Mouse (Mus musculus) heart, postnatal 0 days (tissue): ENCODE measurements around the gene Dyrk1a. TPM values are rescaled to one million over a fixed set of nuclear protein-coding genes. Genes with fewer than 3 reads are reported as not detected.

ENCODE experiments used
- ATAC-seq: fragments of 200-750 bp; cut with Nextera tagmentation; 2 replicates; pipeline ENCODE4 v1.8.0; 2017; ENCODE audit warnings: low read depth, moderate number of reproducible peaks, moderate library complexity; ENCODE audit not compliant: insufficient read depth
- DNase-seq: peaks from one replicate; pipeline ENCODE4 v3.0.0-alpha.2; 2016; ENCODE audit warnings: low spot score
- H3K27ac ChIP-seq: fragments of 300-500 bp; sonication (generic); 2 replicates; pipeline ENCODE4 v1.5.1; 2014; ENCODE audit warnings: low read depth, mild to moderate bottlenecking
- H3K27me3 ChIP-seq: fragments of 300-500 bp; sonication (generic); 2 replicates; pipeline ENCODE4 v1.6.1; 2014; ENCODE audit warnings: low read length, mixed read lengths; ENCODE audit not compliant: control insufficient read depth, insufficient read depth
- H3K36me3 ChIP-seq: fragments of 300-500 bp; sonication (generic); replicated peaks from 2 replicates; pipeline ENCODE4 v1.6.1; 2014; ENCODE audit warnings: low read length, mixed read lengths; ENCODE audit not compliant: control insufficient read depth, insufficient read depth
- H3K4me1 ChIP-seq: fragments of 300-500 bp; sonication (generic); 2 replicates; pipeline ENCODE4 v1.6.1; 2014; ENCODE audit warnings: antibody characterized with exemption; ENCODE audit not compliant: control insufficient read depth, insufficient read depth
- H3K4me2 ChIP-seq: fragments of 300-500 bp; sonication (generic); 2 replicates; pipeline ENCODE4 v1.6.1; 2014; ENCODE audit warnings: low read depth, mild to moderate bottlenecking, low read length, moderate library complexity
- H3K4me3 ChIP-seq: fragments of 300-500 bp; sonication (generic); 2 replicates; pipeline ENCODE4 v1.5.1; 2014; ENCODE audit warnings: low read depth, low read length
- H3K9ac ChIP-seq: fragments of 300-500 bp; sonication (generic); replicated peaks from 2 replicates; pipeline ENCODE4 v1.6.1; 2014; ENCODE audit warnings: low read depth, low read length, mixed read lengths
- H3K9me3 ChIP-seq: fragments of 300-500 bp; sonication (generic); replicated peaks from 2 replicates; pipeline ENCODE4 v1.6.1; 2016; ENCODE audit warnings: low read length; ENCODE audit not compliant: control insufficient read depth
- CTCF ChIP-seq: IDR thresholded peaks from 2 replicates; pipeline ENCODE4 v1.5.1; 2016; ENCODE audit warnings: antibody characterized with exemption, control low read depth, low read depth
- EP300 ChIP-seq: IDR thresholded peaks from 2 replicates; pipeline ENCODE4 v1.6.1; 2016; ENCODE audit warnings: antibody characterized with exemption, low read depth
- WGBS: fragments of 180-500 bp; shearing (Covaris S2); extraction: QIAGEN DNeasy Blood & Tissue Kit; methylation state at CpG from one replicate; pipeline ENCODE4 v1.1.7; 2014; 5-methylcytosine and 5-hydroxymethylcytosine counted together
- polyA plus RNA-seq: library from polyadenylated mRNA; unstranded; fragments of >200 nt; fragmentation: Nextera tagmentation; extraction: Ambion mirVana; gene quantifications from 2 replicates; pipeline ENCODE4 v1.2.1, GENCODE M21; 2015
- total RNA-seq: library from RNA; depleted of rRNA; stranded (reverse); fragments of >200 nt; gene quantifications from 2 replicates; pipeline ENCODE4 v1.2.3, GENCODE M21; 2014; ENCODE audit warnings: low replicate concordance

Gene Dyrk1a
- total and polyA plus RNA-seq, 2 experiments from 2014 or later: 7.7 to 55.2 TPM

DNA sequence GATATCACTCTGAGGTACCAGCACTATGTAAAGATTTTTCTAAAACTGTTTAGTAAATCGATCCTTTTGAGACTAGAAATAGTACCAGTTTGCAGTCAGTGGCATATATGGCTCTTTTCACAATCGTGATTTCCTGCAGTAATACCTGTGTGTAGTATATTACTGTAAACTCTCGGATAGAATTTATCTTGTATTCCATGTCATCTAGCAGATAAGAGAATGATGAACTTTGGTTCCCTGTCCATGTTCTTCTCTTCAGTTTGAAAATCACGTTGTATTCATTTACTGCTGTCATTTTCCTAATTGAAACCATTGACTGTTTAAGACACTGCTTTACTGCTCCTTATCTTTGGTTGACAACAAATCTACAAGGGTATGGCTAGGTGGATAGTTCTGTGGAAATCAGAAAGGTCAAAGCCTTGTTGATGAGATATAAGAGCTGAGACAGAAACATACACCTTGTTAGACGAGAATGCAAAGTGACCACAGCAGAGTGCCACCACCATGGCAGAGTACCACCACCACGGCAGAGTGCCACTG lies 62.7 kb downstream of the Dyrk1a start:
- H3K4me1 ChIP-seq: peaks cover 22% of the 10 kb centered on the region
- no peak overlapping the region for H3K9ac ChIP-seq
- H3K9me3 ChIP-seq: no peaks in the 10 kb centered on the region
- H3K36me3 ChIP-seq: no peaks in the 10 kb centered on the region
- ATAC-seq (no peak), DNase-seq (no peak)
- H3K4me2 ChIP-seq: no peak overlapping the region; the same call in 1 of the 2 replicates
- no peaks in the 10 kb centered on the region for H3K27me3 ChIP-seq
- no peak for TF ChIP-seq CTCF
- 66% methylated on average over 6 of the region's 6 CpGs for WGBS
- H3K27ac ChIP-seq: peak overlapping the region; percentile 17; the same call in 1 of the 2 replicates
- no peak overlapping the region for H3K4me3 ChIP-seq

DNA sequence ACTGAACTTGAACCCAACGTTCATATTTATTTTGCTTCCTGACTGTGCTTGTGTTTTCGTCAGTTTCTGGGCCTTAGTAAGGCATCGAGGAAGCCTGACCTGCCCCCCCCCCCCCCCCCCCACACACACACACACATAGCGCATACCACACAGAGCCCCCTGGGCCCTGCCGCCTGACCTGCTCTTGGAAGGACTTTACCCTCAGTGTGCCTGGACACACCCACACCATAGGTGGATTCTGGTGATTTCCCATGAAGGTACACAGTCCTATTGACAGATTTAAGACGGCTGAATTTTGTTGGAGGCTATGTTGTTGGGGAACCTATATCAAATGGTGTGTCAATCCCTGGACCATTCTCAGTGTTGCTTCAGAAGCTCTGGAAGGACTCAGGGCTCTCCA lies 63.2 kb downstream of the Dyrk1a start:
- no peak for DNase-seq
- Histone ChIP-seq H3K4me3 (no peak overlapping the region), H3K4me1 (peaks cover 24% of the 10 kb centered on the region), H3K9ac (no peak overlapping the region), H3K27ac (no peak overlapping the region), H3K27me3 (no peaks in the 10 kb centered on the region), H3K36me3 (no peaks in the 10 kb centered on the region), H3K4me2 (no peak overlapping the region), H3K9me3 (no peaks in the 10 kb centered on the region)
- WGBS: 60% methylated on average over 6 of the region's 6 CpGs
- no peak for TF ChIP-seq CTCF
- TF ChIP-seq EP300: no peak
- ATAC-seq: peak; percentile 30; the same call in 1 of the 2 replicates

DNA sequence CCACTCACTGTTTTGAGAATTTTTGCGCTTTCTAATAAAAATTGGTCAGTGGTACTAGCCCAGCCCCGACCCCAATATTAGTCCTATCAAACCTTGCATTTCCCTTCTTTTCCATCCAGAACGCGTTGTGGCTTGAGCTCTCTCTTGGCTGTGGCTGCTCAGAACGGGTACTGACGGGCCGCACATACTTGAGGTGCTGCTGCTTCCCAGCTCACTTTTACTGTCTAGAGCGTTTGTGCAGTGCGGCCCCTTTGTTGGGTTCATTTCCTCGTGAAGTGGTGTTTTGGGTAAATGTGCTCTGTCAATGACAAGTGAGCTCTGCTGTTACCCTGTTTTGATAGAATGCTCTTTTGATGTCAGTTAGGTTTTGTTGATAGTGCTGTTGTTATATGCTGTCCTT lies 67.6 kb downstream of the Dyrk1a start:
- H3K27me3 ChIP-seq: no peaks in the 10 kb centered on the region
- no peaks in the 10 kb centered on the region for H3K9me3 ChIP-seq
- DNase-seq: no peak
- no peak for TF ChIP-seq CTCF
- no peak for TF ChIP-seq EP300
- H3K4me2 ChIP-seq: no peak overlapping the region
- no peaks in the 10 kb centered on the region; the same call in 1 of the 2 replicates for H3K36me3 ChIP-seq
- no peak for ATAC-seq
- 44% methylated on average over 10 of the region's 10 CpGs for WGBS
- no peak overlapping the region for H3K9ac ChIP-seq
- no peak overlapping the region for H3K4me3 ChIP-seq
- no peak overlapping the region for H3K27ac ChIP-seq
- peaks cover 15% of the 10 kb centered on the region for H3K4me1 ChIP-seq

DNA sequence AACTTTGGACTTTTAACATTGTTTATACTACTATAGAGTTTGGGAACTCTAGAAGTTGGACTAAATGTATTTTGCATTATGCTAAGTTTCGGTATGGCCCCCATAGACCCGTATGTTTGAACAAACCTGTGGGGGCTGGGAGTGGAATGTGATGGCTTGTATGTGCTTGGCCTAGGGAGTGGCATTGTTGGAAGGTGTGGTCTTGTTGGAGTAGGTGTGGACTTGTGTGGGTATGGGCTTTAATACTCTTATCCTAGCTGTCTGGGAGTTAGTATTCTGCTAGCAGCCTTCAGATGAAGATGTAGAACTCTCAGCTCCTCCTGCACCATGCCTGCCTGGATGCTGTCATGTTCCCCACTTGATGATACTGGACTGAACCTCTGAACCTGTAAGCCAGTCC lies 72.0 kb downstream of the Dyrk1a start:
- Histone ChIP-seq H3K9ac (no peak overlapping the region), H3K9me3 (no peaks in the 10 kb centered on the region), H3K27ac (no peak overlapping the region), H3K4me2 (no peak overlapping the region), H3K36me3 (no peaks in the 10 kb centered on the region; the same call in 1 of the 2 replicates), H3K4me3 (no peak overlapping the region), H3K4me1 (peaks cover 19% of the 10 kb centered on the region), H3K27me3 (no peaks in the 10 kb centered on the region)
- ATAC-seq: no peak
- WGBS: 98% methylated on average over 2 of the region's 2 CpGs
- no peak for TF ChIP-seq CTCF
- no peak for TF ChIP-seq EP300
- no peak for DNase-seq

DNA sequence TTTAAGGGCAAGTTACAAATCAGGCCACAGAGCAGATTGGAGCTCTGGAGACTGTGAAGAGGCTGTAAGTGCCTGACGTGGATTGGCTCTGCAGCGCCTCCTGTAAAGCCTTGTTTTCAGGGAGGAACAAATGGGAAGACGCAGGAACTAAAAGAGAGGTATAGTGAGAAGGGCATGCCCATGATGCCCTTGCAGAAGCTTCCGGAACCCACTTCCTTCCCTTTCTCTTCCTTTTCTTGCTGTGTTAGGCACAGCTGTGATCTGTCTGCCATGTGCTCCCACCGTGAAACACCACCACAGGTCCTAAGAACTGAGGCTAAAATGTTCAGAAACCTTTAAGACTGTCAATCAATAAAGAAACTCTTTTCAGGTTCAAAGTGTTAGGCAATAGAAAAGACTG lies 77.3 kb downstream of the Dyrk1a start:
- 47% methylated on average over 5 of the region's 5 CpGs for WGBS
- Histone ChIP-seq H3K36me3 (no peaks in the 10 kb centered on the region), H3K4me3 (no peak overlapping the region), H3K4me2 (no peak overlapping the region), H3K27ac (no peak overlapping the region), H3K9ac (no peak overlapping the region), H3K9me3 (no peaks in the 10 kb centered on the region), H3K4me1 (peaks cover 44% of the 10 kb centered on the region), H3K27me3 (no peaks in the 10 kb centered on the region)
- DNase-seq (no peak), ATAC-seq (no peak)
- TF ChIP-seq EP300: no peak
- TF ChIP-seq CTCF: no peak

DNA sequence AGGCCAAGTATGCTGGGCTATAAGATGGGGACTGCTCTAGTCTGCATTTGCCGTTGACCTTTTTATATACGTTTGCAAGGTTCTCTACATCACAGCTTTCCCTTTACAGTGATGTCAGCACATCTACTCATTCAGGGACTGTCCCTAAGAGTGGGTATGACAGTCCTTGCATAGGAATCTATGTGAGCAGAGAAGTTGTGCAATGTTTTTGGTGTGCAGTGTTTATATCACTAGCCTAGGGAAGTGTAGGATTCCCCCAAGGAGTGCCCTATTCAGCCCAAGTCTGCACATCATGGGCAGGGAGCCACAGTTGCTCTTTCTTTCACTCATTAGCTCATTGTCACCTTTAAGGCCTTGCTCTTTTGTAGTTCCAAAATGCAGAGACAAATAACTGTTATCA lies 78.1 kb downstream of the Dyrk1a start:
- ATAC-seq (no peak), DNase-seq (no peak)
- WGBS: 65% methylated on average over 2 of the region's 2 CpGs
- no peaks in the 10 kb centered on the region for H3K36me3 ChIP-seq
- no peak overlapping the region for H3K9ac ChIP-seq
- no peak overlapping the region for H3K4me3 ChIP-seq
- no peaks in the 10 kb centered on the region for H3K27me3 ChIP-seq
- TF ChIP-seq CTCF (no peak), EP300 (no peak)
- no peak overlapping the region for H3K4me2 ChIP-seq
- H3K27ac ChIP-seq: no peak overlapping the region
- H3K4me1 ChIP-seq: peaks cover 44% of the 10 kb centered on the region
- H3K9me3 ChIP-seq: no peaks in the 10 kb centered on the region
